Mouse (Mus musculus) common myeloid progenitor, adult 5-6 weeks (primary cell): ENCODE results near the gene Plpp2. TPM values are rescaled to one million over a fixed set of nuclear protein-coding genes. Genes with fewer than 3 reads are reported as not detected.

Experiments
- ATAC-seq: replicated peaks from 2 replicates; pipeline ENCODE4 v1.8.0; 2016; ENCODE audit warnings: low read depth, mild to moderate bottlenecking, moderate TSS enrichment, inconsistent platforms; ENCODE audit not compliant: poor library complexity, severe bottlenecking
- total RNA-seq: library from RNA; stranded (forward); fragments of 200-1000, 187-1606 nt; gene quantifications from 2 replicates; pipeline ENCODE4 v1.2.3, GENCODE M21; 2017

Plpp2 gene
- 4.1 and 4.7 TPM in 2 replicates for total RNA-seq

- peak; percentile 85 for ATAC-seq
These were observed at the start of gene Plpp2 for GRCm38 (mm10) chr10:79533126-79533911. Plpp2 (minus strand) TSS chr10:79533796.

GRCm38 (mm10) chr10:79581501-79581900 is 47.9 kb upstream of the Plpp2 start:
- ATAC-seq = no peak

GRCm38 (mm10) chr10:79580811-79581210 is 47.2 kb upstream of the Plpp2 start:
- 0 out of 2 replicates have a peak, but pooled peaks have one; percentile 42 for ATAC-seq

- ATAC-seq = no peak
These were observed 46.8 kb upstream of the Plpp2 start for GRCm38 (mm10) chr10:79580356-79580755.

- ATAC-seq = no peak
These were observed 46.2 kb upstream of the Plpp2 start for GRCm38 (mm10) chr10:79579781-79580180.

GRCm38 (mm10) chr10:79578891-79579290 is 45.3 kb upstream of the Plpp2 start:
- ATAC-seq = no peak

DNA sequence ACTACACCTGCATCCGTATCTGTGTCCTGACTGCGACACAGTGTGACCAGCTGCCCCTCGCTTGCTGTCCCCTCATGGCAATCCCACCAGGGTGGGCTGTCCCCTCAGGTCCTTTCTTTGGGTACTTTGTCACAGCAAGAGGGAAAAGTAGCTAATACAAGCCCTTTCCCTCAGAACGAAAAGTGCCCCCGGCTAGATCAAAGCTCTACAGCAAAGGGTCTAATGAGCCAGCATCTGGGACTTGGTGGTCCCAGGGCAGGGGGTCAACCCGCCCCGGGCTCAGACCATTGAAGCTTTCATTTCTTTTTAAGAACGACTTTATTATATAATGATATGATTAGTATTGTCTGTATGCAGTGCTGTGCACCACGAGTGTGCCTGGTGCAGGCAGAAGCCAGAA is 44.7 kb upstream of the Plpp2 start:
- ATAC-seq = no peak

GRCm38 (mm10) chr10:79577376-79577775 is 43.8 kb upstream of the Plpp2 start:
- no peak for ATAC-seq

- ATAC-seq = no peak
These were observed 42.2 kb upstream of the Plpp2 start for GRCm38 (mm10) chr10:79575754-79576153.

DNA sequence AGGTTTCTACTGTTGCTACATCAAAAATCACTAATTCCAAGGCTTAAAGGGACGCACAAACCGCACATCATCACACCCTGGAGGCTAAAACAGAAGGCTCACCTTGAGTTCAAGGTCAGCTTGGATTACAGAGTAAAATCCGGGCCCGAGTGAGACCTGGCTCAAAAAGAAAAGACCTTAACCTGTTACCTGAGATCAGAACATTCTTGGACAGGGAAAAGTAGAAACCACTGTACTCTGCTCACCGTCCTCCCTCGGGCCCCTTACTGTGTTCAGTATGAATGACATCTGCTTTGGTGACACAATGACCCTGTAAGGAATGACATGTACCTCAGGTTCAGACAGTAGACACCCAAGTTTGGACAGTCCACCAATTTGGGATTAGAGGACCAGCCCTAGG is 41.2 kb upstream of the Plpp2 start:
- no peak for ATAC-seq

DNA sequence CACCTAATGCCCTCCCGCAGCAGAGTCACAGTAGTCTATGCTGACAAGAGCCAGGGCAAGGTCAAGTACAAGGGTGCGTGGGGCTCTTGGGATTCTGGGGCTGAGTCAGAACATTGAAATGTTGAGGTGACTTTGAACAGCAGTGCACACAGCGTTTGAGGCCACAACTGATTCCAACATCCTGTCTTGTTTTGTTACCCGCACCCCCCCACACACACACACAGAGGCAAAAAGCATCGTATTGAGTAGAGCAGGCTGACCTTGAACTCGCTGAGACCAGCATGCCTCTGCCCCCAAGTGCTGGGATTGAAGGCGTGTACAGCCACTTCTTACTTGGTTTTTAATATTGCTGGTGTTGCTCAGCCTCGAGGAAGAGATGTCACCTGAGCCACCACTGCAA is 40.8 kb upstream of the Plpp2 start:
- ATAC-seq = no peak

DNA sequence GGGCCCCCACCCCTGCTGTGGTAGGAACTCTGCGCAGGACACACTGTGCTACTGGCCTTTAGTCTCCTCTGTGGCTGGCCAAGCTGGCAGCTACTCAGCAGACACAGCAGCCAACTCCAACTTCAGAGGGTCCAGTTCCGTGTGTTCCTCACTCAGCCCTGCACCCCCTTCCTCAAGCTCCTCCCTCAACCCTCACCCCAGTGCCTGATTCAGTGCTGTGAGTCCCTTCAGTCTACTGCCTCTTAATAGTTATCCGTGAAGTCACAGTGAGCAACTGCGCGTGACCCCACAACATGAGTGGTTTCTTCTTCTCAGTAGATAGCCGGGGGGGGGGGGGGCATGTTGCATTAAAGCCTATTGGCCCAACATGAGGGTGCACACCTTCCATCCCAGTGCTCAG is 40.0 kb upstream of the Plpp2 start:
- ATAC-seq = no peak

GRCm38 (mm10) chr10:79571314-79571713 is 37.7 kb upstream of the Plpp2 start:
- no peak for ATAC-seq

DNA sequence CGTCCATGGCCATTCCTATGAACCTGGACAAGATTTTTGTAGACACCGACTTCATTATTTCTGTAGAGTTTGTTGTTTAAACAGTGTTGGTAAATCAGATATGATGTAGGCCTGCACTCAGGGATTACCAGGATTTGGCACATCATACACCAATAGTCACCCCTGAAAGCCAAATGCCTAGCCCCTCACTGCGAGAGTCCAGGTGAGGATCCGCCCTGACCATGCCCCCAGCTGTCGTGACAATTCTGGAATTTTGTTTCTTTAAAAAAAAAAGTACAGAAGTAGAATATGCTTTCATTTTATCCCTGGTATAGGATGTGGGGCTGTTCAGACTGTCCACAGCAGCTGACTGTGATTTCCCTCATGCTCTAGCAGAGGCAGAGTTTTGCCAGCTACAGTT is 36.3 kb upstream of the Plpp2 start:
- no peak for ATAC-seq

- ATAC-seq = no peak
These were observed 26.1 kb upstream of the Plpp2 start for GRCm38 (mm10) chr10:79559716-79560115.

DNA sequence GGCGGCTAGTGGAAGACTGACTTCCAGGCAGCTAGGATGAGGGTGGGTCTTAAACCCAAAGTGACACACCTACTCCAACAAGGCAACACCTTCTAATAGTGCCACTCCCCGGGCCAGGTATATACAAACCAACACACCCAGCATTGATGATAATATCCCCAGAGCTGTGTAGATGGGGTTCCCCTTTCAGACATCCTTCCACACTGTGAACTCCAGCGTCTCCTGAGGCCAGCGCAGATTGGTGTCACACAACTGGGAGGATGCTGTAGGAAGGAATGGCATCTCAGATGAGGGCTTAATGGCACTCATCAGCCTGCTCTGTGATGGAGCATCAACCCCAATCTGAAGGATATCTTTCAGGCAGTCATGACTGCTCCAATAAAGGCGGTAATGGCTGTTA is 23.9 kb upstream of the Plpp2 start:
- ATAC-seq = no peak

DNA sequence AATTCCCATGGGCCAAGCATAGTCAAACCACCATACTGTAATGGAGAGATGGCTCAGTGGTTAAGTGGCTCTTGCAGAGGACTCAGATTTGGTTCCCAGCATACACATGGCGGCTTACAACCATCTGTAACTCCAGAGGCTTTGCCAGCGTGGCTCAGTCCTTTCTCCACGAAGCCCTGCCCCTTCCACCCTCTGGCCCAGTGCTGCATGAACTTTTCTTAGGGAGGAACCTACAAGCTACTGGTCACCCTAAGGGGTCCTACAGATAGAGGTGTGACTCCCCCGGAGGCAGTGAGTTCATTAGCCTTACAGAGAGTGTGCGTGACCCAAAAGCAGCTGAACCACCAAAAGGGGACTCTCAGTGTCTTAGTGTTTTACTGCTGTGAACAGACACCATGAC is 23.4 kb upstream of the Plpp2 start:
- no peak for ATAC-seq

- no peak for ATAC-seq
These were observed 21.7 kb upstream of the Plpp2 start for GRCm38 (mm10) chr10:79555238-79555724.

- peak; percentile 60 for ATAC-seq
These were observed 21.0 kb upstream of the Plpp2 start, which contains the start of gene Mier2 for GRCm38 (mm10) chr10:79554330-79555237. Mier2 (minus strand) TSS chr10:79555199.

DNA sequence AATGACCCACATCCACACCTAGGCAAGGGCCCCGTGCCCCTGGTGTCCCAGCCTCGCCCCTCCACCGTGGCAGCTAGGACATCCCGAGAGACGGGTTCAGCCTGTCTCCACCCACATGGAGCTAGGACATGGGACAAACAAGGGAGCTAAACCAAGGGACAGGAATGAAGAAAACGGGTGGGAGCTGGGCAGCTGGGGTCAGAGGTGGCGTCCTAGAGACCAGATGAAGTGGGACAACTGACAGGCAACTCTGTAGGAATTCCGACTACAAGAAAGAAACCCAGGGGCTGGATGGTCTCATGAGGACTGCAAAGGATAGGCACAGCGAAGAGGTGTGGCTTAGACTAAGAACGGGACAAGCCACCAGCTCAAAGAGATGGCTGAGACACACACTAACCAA is 20.1 kb upstream of the Plpp2 start:
- peak; percentile 6 for ATAC-seq

GRCm38 (mm10) chr10:79553176-79553575 is 19.6 kb upstream of the Plpp2 start:
- no peak for ATAC-seq
